Mouse (Mus musculus): ENCODE data around the gene Fam111a.

GRCm38 (mm10) chr19:12596290-12597072 is 50.9 kb downstream of the Fam111a start:
- no peak for TF ChIP-seq CTCF (IDR thresholded peaks at IDR 0.05; ENCODE audit: low read depth)
- no peak for TF ChIP-seq EP300 (optimal IDR thresholded peaks at IDR 0.05)
